Mouse (Mus musculus) cortical plate, adult 2 months (tissue): Measurements from ENCODE around the gene Ankrd35.

Experiments
- CTCF ChIP-seq: fragments of 200-500 bp; IDR thresholded peaks from 2 replicates; pipeline ENCODE4 v1.5.1; 2011; ENCODE audit warnings: mild to moderate bottlenecking, control low read depth, low read length; ENCODE audit not compliant: insufficient read depth; ENCODE audit errors: extremely low read depth
- POLR2A ChIP-seq: fragments of 200-500 bp; IDR thresholded peaks from 2 replicates; pipeline ENCODE4 v1.6.1; 2011; ENCODE audit warnings: mild to moderate bottlenecking, low read length, control low read depth; ENCODE audit not compliant: insufficient read depth; ENCODE audit errors: extremely low read depth

DNA sequence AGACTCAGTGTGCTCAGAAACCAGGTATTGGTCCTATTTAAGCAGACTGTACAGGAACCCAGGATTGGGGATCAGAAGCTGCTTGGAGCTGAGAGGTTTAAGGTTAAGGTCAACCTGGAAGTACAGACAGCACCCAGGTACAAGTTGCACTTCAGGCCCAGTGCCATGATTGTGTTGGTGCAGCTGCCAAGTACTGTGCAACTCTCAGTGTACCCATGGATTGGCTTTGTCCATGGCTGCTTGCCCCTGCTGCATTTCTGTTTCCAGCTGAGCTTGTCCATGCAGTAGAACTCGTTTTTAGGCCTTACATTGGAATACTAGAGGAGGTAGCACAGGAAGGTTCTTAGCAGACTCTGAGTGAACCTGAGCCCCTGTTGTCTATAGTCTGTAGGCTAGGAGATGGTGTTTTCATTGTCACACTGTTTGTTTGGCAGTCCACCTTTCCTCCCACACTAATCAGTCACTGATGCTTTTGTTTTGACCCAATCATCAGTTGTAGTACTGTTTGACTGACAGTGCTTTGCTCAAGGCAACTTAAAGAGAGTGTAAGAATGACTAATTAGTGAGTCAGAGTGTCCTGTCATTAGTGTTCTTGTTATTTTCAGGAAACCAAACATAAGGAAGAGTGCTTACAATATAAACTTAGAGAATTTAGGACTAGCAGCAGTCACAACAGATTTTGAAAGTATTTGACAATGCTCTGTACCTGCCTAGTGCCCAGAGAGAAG, 67.2 kb downstream of the Ankrd35 start:
- TF ChIP-seq CTCF (no peak), POLR2A (no peak)
